Mouse (Mus musculus) intestine, postnatal 0 days (tissue): ENCODE data around the gene Thy1. TPM values are rescaled to one million over a fixed set of nuclear protein-coding genes. Genes with fewer than 3 reads are reported as not detected.

Experiments
- ATAC-seq: fragments of 200-750 bp; cut with Nextera tagmentation; 2 replicates; pipeline ENCODE4 v1.8.0; 2017; ENCODE audit warnings: mild to moderate bottlenecking, moderate TSS enrichment, moderate library complexity
- H3K27ac ChIP-seq: fragments of 300-500 bp; sonication (generic); 2 replicates; pipeline ENCODE4 v1.5.1; 2014; ENCODE audit warnings: mild to moderate bottlenecking, low read depth, low read length, moderate library complexity
- H3K27me3 ChIP-seq: fragments of 300-500 bp; sonication (generic); replicated peaks from 2 replicates; pipeline ENCODE4 v1.6.1; 2014; ENCODE audit warnings: low read length, mixed read lengths; ENCODE audit not compliant: control insufficient read depth, insufficient read depth
- H3K36me3 ChIP-seq: fragments of 300-500 bp; sonication (generic); 2 replicates; pipeline ENCODE4 v1.6.1; 2014; ENCODE audit warnings: mild to moderate bottlenecking, moderate library complexity; ENCODE audit not compliant: control insufficient read depth, insufficient read depth
- H3K4me1 ChIP-seq: fragments of 300-500 bp; sonication (generic); replicated peaks from 2 replicates; pipeline ENCODE4 v1.6.1; 2014; ENCODE audit warnings: antibody characterized with exemption, low read length, mixed read lengths; ENCODE audit not compliant: control insufficient read depth, insufficient read depth
- H3K4me2 ChIP-seq: fragments of 300-500 bp; sonication (generic); replicated peaks from 2 replicates; pipeline ENCODE4 v1.6.1; 2014; ENCODE audit warnings: low read depth, mild to moderate bottlenecking, moderate library complexity
- H3K4me3 ChIP-seq: fragments of 300-500 bp; sonication (generic); 2 replicates; pipeline ENCODE4 v1.5.1; 2014; ENCODE audit warnings: low read depth, low read length
- H3K9ac ChIP-seq: fragments of 300-500 bp; sonication (generic); 2 replicates; pipeline ENCODE4 v1.6.1; 2014; ENCODE audit warnings: mild to moderate bottlenecking, low read depth, low read length
- H3K9me3 ChIP-seq: fragments of 300-500 bp; sonication (generic); 2 replicates; pipeline ENCODE4 v1.6.1; 2016; ENCODE audit warnings: mixed run types; ENCODE audit not compliant: control insufficient read depth
- CTCF ChIP-seq: sonication (generic); IDR thresholded peaks from 2 replicates; pipeline ENCODE4 v1.5.1; 2016; ENCODE audit warnings: low read depth, mild to moderate bottlenecking, control low read depth, antibody characterized with exemption, moderate library complexity
- WGBS: fragments of 180-500 bp; shearing (Covaris S2); extraction: QIAGEN DNeasy Blood & Tissue Kit; methylation state at CpG from one replicate; pipeline ENCODE4 v1.1.7; 2014; 5-methylcytosine and 5-hydroxymethylcytosine counted together
- polyA plus RNA-seq: library from polyadenylated mRNA; unstranded; fragments of >200 nt; fragmentation: Nextera tagmentation; extraction: Ambion mirVana; gene quantifications from 2 replicates; pipeline ENCODE4 v1.2.1, GENCODE M21; 2015

The Thy1 gene
- polyA plus RNA-seq, 1 experiment from 2014 or later, result 4.9 TPM

- ATAC-seq, result no peak
- H3K27ac ChIP-seq, result no peak overlapping the region
- TF ChIP-seq CTCF, result no peak
- no peak overlapping the region for H3K9ac ChIP-seq
- no peak overlapping the region for H3K4me3 ChIP-seq
- H3K4me2 ChIP-seq, result no peak overlapping the region
- H3K9me3 ChIP-seq, result no peaks in the 10 kb centered on the region
- no peaks in the 10 kb centered on the region for H3K27me3 ChIP-seq
- no peaks in the 10 kb centered on the region for H3K36me3 ChIP-seq
- peaks cover 2% of the 10 kb centered on the region; the same call in 1 of the 2 replicates for H3K4me1 ChIP-seq
- whole genome bisulfite sequencing, result 83% methylated on average over 24 of the region's 24 CpGs
Observed at GRCm38 (mm10) chr9:44075276-44075995, 32.3 kb downstream of the Thy1 start.

- Histone ChIP-seq H3K4me2 (no peak overlapping the region), H3K27ac (no peak overlapping the region), H3K4me3 (no peak overlapping the region), H3K9me3 (no peaks in the 10 kb centered on the region), H3K4me1 (peaks cover 2% of the 10 kb centered on the region; the same call in 1 of the 2 replicates), H3K9ac (no peak overlapping the region), H3K36me3 (no peaks in the 10 kb centered on the region), H3K27me3 (no peaks in the 10 kb centered on the region)
- 69% methylated on average over 16 of the region's 16 CpGs for WGBS
- TF ChIP-seq CTCF, result no peak
- no peak for ATAC-seq
Observed at GRCm38 (mm10) chr9:44075996-44076763, 33.0 kb downstream of the Thy1 start.

- 0 out of 2 replicates have a peak, but pooled peaks have one; percentile 24 for ATAC-seq
- Histone ChIP-seq H3K9me3 (no peaks in the 10 kb centered on the region), H3K4me3 (no peak overlapping the region), H3K27ac (no peak overlapping the region), H3K27me3 (no peaks in the 10 kb centered on the region), H3K4me1 (peaks cover 2% of the 10 kb centered on the region; the same call in 1 of the 2 replicates), H3K4me2 (no peak overlapping the region), H3K9ac (no peak overlapping the region), H3K36me3 (no peaks in the 10 kb centered on the region)
- WGBS, result 18% methylated on average over 5 of the region's 5 CpGs
- peak; percentile 77 for TF ChIP-seq CTCF
Observed at GRCm38 (mm10) chr9:44076764-44077120, 33.6 kb downstream of the Thy1 start.

- Histone ChIP-seq H3K4me3 (no peak overlapping the region), H3K9ac (no peak overlapping the region), H3K4me1 (peaks cover 2% of the 10 kb centered on the region; the same call in 1 of the 2 replicates), H3K27ac (no peak overlapping the region), H3K27me3 (no peaks in the 10 kb centered on the region), H3K4me2 (no peak overlapping the region), H3K9me3 (no peaks in the 10 kb centered on the region), H3K36me3 (no peaks in the 10 kb centered on the region)
- 84% methylated on average over 11 of the region's 11 CpGs for WGBS
- no peak for TF ChIP-seq CTCF
- no peak for ATAC-seq
Observed at GRCm38 (mm10) chr9:44077266-44077910, 34.2 kb downstream of the Thy1 start.

GRCm38 (mm10) chr9:44078136-44078797 lies 35.1 kb downstream of the Thy1 start:
- ATAC-seq, result 0 out of 2 replicates have a peak, but pooled peaks have one; percentile 11
- WGBS, result 56% methylated on average over 10 of the region's 10 CpGs
- Histone ChIP-seq H3K4me3 (no peak overlapping the region), H3K36me3 (no peaks in the 10 kb centered on the region), H3K27ac (no peak overlapping the region), H3K9ac (no peak overlapping the region), H3K4me1 (peaks cover 2% of the 10 kb centered on the region; the same call in 1 of the 2 replicates), H3K27me3 (no peaks in the 10 kb centered on the region), H3K9me3 (no peaks in the 10 kb centered on the region), H3K4me2 (peak overlapping the region; percentile 13; the same call in 1 of the 2 replicates)
- peak; percentile 22 for TF ChIP-seq CTCF
